Mouse (Mus musculus) heart, embryonic 14.5 days (tissue): ENCODE measurements at regions not wholly inside any gene's neighbourhood (a gene's known extent, or its start where the extent isn't known, plus 50 kb on each side); places are given as distances from the start of the nearest gene placed in this dataset.
A peak's percentile ranks its signal among the peaks of the same experiment; 100 is the strongest.

Source experiments
- ATAC-seq: fragments of 200-750 bp; cut with Nextera tagmentation; 2 replicates; pipeline ENCODE4 v1.8.0; 2017; ENCODE audit warnings: low read depth, moderate TSS enrichment; ENCODE audit not compliant: insufficient number of reproducible peaks, insufficient read depth, low FRiP score
- H3K27ac ChIP-seq, 2 experiments: fragments of 200-500 bp in 1 of 2; fragments of 300-500 bp in 1 of 2; sonication (generic) in 1 of 2; replicated peaks in 1 of 2; 2 replicates each; pipeline ENCODE4 v1.5.1; 2012 to 2014; ENCODE audit warnings: low read depth in 2 of 2, low read length in 2 of 2, control low read depth in 1 of 2, mild to moderate bottlenecking in 1 of 2, mixed read lengths in 1 of 2; ENCODE audit not compliant: control insufficient read depth in 1 of 2, insufficient read depth in 1 of 2
- H3K27me3 ChIP-seq: fragments of 300-500 bp; sonication (generic); 2 replicates; pipeline ENCODE4 v1.6.1; 2014; ENCODE audit warnings: mild to moderate bottlenecking, low read length, control low read depth; ENCODE audit not compliant: control insufficient read depth, insufficient read depth
- H3K36me3 ChIP-seq: fragments of 300-500 bp; sonication (generic); 2 replicates; pipeline ENCODE4 v1.6.1; 2014; ENCODE audit warnings: mild to moderate bottlenecking, control low read depth, low read length, mixed read lengths; ENCODE audit not compliant: control insufficient read depth, insufficient read depth
- H3K4me1 ChIP-seq, 2 experiments: fragments of 200-500 bp in 1 of 2; fragments of 300-500 bp in 1 of 2; sonication (generic) in 1 of 2; 2 replicates each; pipeline ENCODE4 v1.6.1; 2012 to 2014; ENCODE audit warnings: low read length in 2 of 2, control low read depth in 1 of 2, mixed read lengths in 1 of 2; ENCODE audit not compliant: control insufficient read depth in 2 of 2, insufficient read depth in 2 of 2
- H3K4me2 ChIP-seq: fragments of 300-500 bp; sonication (generic); 2 replicates; pipeline ENCODE4 v1.6.1; 2014; ENCODE audit warnings: mild to moderate bottlenecking, low read length
- H3K4me3 ChIP-seq, 2 experiments: fragments of 200-500 bp in 1 of 2; fragments of 300-500 bp in 1 of 2; sonication (generic) in 1 of 2; 2 replicates each; pipeline ENCODE4 v1.5.1; 2012 to 2014; ENCODE audit warnings: low read length in 2 of 2, mild to moderate bottlenecking in 2 of 2, control low read depth in 1 of 2, low read depth in 1 of 2, moderate library complexity in 1 of 2; ENCODE audit not compliant: control insufficient read depth in 1 of 2, insufficient read depth in 1 of 2
- H3K9ac ChIP-seq: fragments of 300-500 bp; sonication (generic); 2 replicates; pipeline ENCODE4 v1.6.1; 2014; ENCODE audit warnings: mild to moderate bottlenecking, low read length
- H3K9me3 ChIP-seq: fragments of 300-500 bp; sonication (generic); 2 replicates; pipeline ENCODE4 v1.6.1; 2016; ENCODE audit warnings: low read length, control low read depth; ENCODE audit not compliant: control insufficient read depth
- WGBS: fragments of 180-500 bp; shearing (Covaris S2); extraction: QIAGEN DNeasy Blood & Tissue Kit; methylation state at CpG from one replicate; pipeline ENCODE4 v1.1.7; 2014; 5-methylcytosine and 5-hydroxymethylcytosine counted together

- no peak for ATAC-seq
- no peaks in the 10 kb centered on the region for H3K36me3 ChIP-seq
- peaks cover 97% of the 10 kb centered on the region for H3K27me3 ChIP-seq
- H3K4me1 ChIP-seq = peaks cover 3 to 14% of the 10 kb centered on the region in 2 experiments
- no peak overlapping the region for H3K4me3 ChIP-seq
- 1% methylated on average over 8 of the region's 8 CpGs for WGBS
- H3K27ac ChIP-seq = no peak overlapping the region
- no peak overlapping the region for H3K9ac ChIP-seq
- no peak overlapping the region for H3K4me2 ChIP-seq
- no peaks in the 10 kb centered on the region for H3K9me3 ChIP-seq
These were observed 212.9 kb downstream of the Mef2c start for GRCm38 (mm10) chr13:83716711-83717171.

DNA sequence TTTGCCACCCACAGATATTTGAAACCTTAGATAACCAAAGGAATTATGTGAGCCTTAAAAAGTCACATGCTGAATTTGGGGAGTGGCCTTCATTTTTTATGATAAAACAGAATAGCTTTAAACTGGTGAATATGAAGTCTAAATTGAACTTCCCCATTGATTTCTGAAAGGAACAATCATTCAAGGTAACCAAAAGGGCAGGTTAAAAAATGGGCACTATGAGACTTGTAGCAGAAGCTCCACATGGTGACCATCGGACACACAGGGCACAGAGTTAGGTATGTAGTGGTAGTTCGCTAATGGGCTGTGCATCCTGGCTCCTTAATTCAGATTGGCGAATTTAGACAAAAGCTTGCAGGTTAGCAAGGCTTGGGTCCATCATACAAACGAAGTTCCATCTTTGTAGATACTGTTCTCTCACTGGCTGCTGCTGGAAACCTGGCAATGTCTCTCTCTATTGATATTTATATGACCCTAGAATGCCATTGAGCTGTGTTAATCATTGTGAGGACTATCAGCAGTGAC, 213.9 kb downstream of the Mef2c start:
- 10% methylated on average over 4 of the region's 4 CpGs for WGBS
- ATAC-seq = no peak
- H3K9ac ChIP-seq = no peak overlapping the region

GRCm38 (mm10) chr13:83718431-83719410, 214.9 kb downstream of the Mef2c start:
- no peak for ATAC-seq
- peaks cover 98% of the 10 kb centered on the region for H3K27me3 ChIP-seq

More for the DNA sequence above, 213.9 kb downstream of the Mef2c start:
- Histone ChIP-seq H3K36me3 (no peaks in the 10 kb centered on the region), H3K4me2 (no peak overlapping the region), H3K27ac (no peak overlapping the region), H3K4me1 (peaks cover 3 to 14% of the 10 kb centered on the region in 2 experiments), H3K27me3 (peaks cover 97% of the 10 kb centered on the region), H3K9me3 (no peaks in the 10 kb centered on the region), H3K4me3 (no peak overlapping the region)

GRCm38 (mm10) chr13:83719635-83720291, 215.9 kb downstream of the Mef2c start:
- Histone ChIP-seq H3K36me3 (no peaks in the 10 kb centered on the region), H3K9me3 (no peaks in the 10 kb centered on the region), H3K27me3 (peaks cover 97% of the 10 kb centered on the region), H3K4me2 (no peak overlapping the region), H3K4me3 (no peak overlapping the region), H3K27ac (no peak overlapping the region), H3K4me1 (peaks cover 3 to 10% of the 10 kb centered on the region in 2 experiments; a peak in 2 of 4 replicates), H3K9ac (no peak overlapping the region)
- WGBS = 3% methylated on average over 24 of the region's 24 CpGs
- no peak for ATAC-seq

More at GRCm38 (mm10) chr13:83718431-83719410, 214.9 kb downstream of the Mef2c start:
- 6% methylated on average over 10 of the region's 10 CpGs for WGBS
- H3K9ac ChIP-seq = no peak overlapping the region
- H3K36me3 ChIP-seq = no peaks in the 10 kb centered on the region
- no peaks in the 10 kb centered on the region for H3K9me3 ChIP-seq
- no peak overlapping the region for H3K4me2 ChIP-seq
- no peak overlapping the region for H3K27ac ChIP-seq
- no peak overlapping the region for H3K4me3 ChIP-seq
- peaks cover 3 to 12% of the 10 kb centered on the region in 2 experiments for H3K4me1 ChIP-seq

DNA sequence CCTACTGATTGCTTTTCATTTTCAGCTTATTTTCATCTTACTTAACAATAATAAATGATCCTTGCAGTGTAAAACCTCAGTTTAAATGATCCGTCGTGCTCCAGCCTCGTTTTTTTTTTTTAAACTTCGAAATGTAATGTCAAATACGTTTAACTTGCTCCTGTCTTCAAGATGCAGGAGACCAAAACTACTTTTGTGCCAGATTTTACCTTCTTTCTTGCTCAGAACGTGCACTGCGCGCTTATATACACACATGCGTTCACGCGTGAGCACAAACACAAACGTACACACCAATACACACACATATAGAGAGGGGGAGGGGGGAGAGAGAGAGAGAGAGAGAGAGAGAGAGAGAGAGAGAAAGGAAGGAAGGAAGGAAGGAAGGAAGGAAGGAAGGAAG, 216.5 kb downstream of the Mef2c start:
- no peak overlapping the region for H3K27ac ChIP-seq

GRCm38 (mm10) chr13:83720883-83721371, 217.1 kb downstream of the Mef2c start:
- 1% methylated on average over 25 of the region's 30 CpGs for WGBS
- H3K9ac ChIP-seq = no peak overlapping the region
- H3K36me3 ChIP-seq = no peaks in the 10 kb centered on the region
- no peak for ATAC-seq
- peaks cover 0 to 4% of the 10 kb centered on the region in 2 experiments; a peak in 1 of 4 replicates for H3K4me1 ChIP-seq
- H3K27me3 ChIP-seq = peaks cover 99% of the 10 kb centered on the region
- peak overlapping the region; percentile 50 for H3K4me2 ChIP-seq
- H3K4me3 ChIP-seq = peak overlapping the region; percentile 16 to 19; a peak in 2 of 4 replicates
- no peak overlapping the region for H3K27ac ChIP-seq
- no peaks in the 10 kb centered on the region for H3K9me3 ChIP-seq

More for the DNA sequence above, 216.5 kb downstream of the Mef2c start:
- Histone ChIP-seq H3K9me3 (no peaks in the 10 kb centered on the region), H3K4me2 (no peak overlapping the region), H3K4me3 (peak overlapping the region in 1 of 2 experiments; percentile 19; a peak in 1 of 4 replicates), H3K9ac (no peak overlapping the region), H3K36me3 (no peaks in the 10 kb centered on the region), H3K4me1 (peaks cover 0 to 6% of the 10 kb centered on the region in 2 experiments; a peak in 1 of 4 replicates), H3K27me3 (peaks cover 99% of the 10 kb centered on the region)
- ATAC-seq = no peak
- 2% methylated on average over 12 of the region's 12 CpGs for WGBS

- no peak for ATAC-seq
- Histone ChIP-seq H3K4me3 (no peak overlapping the region; a peak in 1 of 4 replicates), H3K27ac (no peak overlapping the region), H3K4me1 (peaks cover 0 to 4% of the 10 kb centered on the region in 2 experiments; a peak in 1 of 4 replicates), H3K9me3 (no peaks in the 10 kb centered on the region), H3K9ac (no peak overlapping the region), H3K27me3 (peaks cover 99% of the 10 kb centered on the region), H3K4me2 (no peak overlapping the region), H3K36me3 (no peaks in the 10 kb centered on the region)
- WGBS = 2% methylated on average over 14 of the region's 14 CpGs
These were observed 217.7 kb downstream of the Mef2c start for GRCm38 (mm10) chr13:83721563-83721962.
